Mouse (Mus musculus) thymus, adult 2 months (tissue): ENCODE data around the gene Ssna1. TPM values are rescaled to one million over a fixed set of nuclear protein-coding genes. Genes with fewer than 3 reads are reported as not detected.

ENCODE experiments used
- DNase-seq: peaks from one replicate; pipeline ENCODE4 v3.0.0; 2021
- H3K27ac ChIP-seq: fragments of 200-500 bp; 2 replicates; pipeline ENCODE4 v1.5.1; 2012; ENCODE audit warnings: low read length, control low read depth; ENCODE audit not compliant: control insufficient read depth, insufficient read depth
- H3K27me3 ChIP-seq: fragments of 200-500 bp; 2 replicates; pipeline ENCODE4 v1.6.1; 2012; ENCODE audit warnings: mild to moderate bottlenecking, low read length, moderate library complexity, mixed read lengths; ENCODE audit not compliant: control insufficient read depth, insufficient read depth
- H3K36me3 ChIP-seq: fragments of 200-500 bp; 2 replicates; pipeline ENCODE4 v1.6.1; 2012; ENCODE audit warnings: mild to moderate bottlenecking, low read length, moderate library complexity; ENCODE audit not compliant: control insufficient read depth, insufficient read depth
- H3K4me1 ChIP-seq: fragments of 200-500 bp; replicated peaks from 2 replicates; pipeline ENCODE4 v1.6.1; 2012; ENCODE audit warnings: low read length; ENCODE audit not compliant: control insufficient read depth, insufficient read depth
- H3K4me3 ChIP-seq: fragments of 200-500 bp; 2 replicates; pipeline ENCODE4 v1.5.1; 2012; ENCODE audit warnings: mild to moderate bottlenecking, low read length, control low read depth, moderate library complexity; ENCODE audit not compliant: control insufficient read depth, insufficient read depth
- CTCF ChIP-seq: fragments of 200-500 bp; IDR thresholded peaks from 2 replicates; pipeline ENCODE4 v1.5.1; 2012; ENCODE audit warnings: mild to moderate bottlenecking, control low read depth, low read length, moderate library complexity, borderline replicate concordance; ENCODE audit not compliant: control insufficient read depth, poor library complexity, insufficient read depth; ENCODE audit errors: extremely low read depth
- POLR2A ChIP-seq: fragments of 200-500 bp; IDR thresholded peaks from 2 replicates; pipeline ENCODE4 v1.6.1; 2012; ENCODE audit warnings: mild to moderate bottlenecking, low read length, control low read depth, moderate library complexity; ENCODE audit not compliant: control insufficient read depth, poor library complexity, insufficient read depth; ENCODE audit errors: extremely low read depth
- WGBS: fragments of 180-500 bp; shearing (Covaris S2); methylation state at CpG from one replicate; pipeline ENCODE4 v1.1.7; 2018; 5-methylcytosine and 5-hydroxymethylcytosine counted together
- polyA plus RNA-seq: library from polyadenylated mRNA; depleted of rRNA; stranded (reverse); fragments of >200 nt; gene quantifications from 2 replicates; pipeline ENCODE4 v1.2.3, GENCODE M21; 2012

The Ssna1 gene
- polyA plus RNA-seq, 1 experiment = 182 TPM

DNA sequence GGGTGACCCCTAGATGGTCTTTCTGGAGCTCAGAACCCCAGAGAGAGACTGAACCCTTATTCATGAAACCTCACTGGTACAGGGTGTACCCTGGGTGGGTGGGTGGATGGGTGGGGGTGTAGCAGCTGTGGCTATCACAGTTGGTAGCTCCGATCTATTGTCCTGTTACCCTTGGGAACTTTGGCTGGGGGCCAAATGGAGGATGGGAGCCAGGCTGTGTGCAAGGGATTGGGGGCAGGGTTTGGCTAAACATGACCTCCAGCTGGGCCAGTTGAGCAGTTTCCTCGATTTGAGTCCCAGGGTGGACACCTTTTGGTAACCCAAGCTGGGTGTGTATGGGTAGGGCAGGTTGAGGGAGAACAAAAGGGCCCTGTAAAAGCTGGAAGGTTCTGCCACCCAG is 5.5 kb downstream of the Ssna1 start:
- peaks cover 30% of the 10 kb centered on the region for H3K4me1 ChIP-seq
- H3K36me3 ChIP-seq = peaks cover 12% of the 10 kb centered on the region
- WGBS = 80% methylated on average over 2 of the region's 2 CpGs
- DNase-seq = no peak
- no peaks in the 10 kb centered on the region for H3K27me3 ChIP-seq
- TF ChIP-seq CTCF (no peak), POLR2A (no peak)
- H3K27ac ChIP-seq = no peak overlapping the region
- H3K4me3 ChIP-seq = no peak overlapping the region

DNA sequence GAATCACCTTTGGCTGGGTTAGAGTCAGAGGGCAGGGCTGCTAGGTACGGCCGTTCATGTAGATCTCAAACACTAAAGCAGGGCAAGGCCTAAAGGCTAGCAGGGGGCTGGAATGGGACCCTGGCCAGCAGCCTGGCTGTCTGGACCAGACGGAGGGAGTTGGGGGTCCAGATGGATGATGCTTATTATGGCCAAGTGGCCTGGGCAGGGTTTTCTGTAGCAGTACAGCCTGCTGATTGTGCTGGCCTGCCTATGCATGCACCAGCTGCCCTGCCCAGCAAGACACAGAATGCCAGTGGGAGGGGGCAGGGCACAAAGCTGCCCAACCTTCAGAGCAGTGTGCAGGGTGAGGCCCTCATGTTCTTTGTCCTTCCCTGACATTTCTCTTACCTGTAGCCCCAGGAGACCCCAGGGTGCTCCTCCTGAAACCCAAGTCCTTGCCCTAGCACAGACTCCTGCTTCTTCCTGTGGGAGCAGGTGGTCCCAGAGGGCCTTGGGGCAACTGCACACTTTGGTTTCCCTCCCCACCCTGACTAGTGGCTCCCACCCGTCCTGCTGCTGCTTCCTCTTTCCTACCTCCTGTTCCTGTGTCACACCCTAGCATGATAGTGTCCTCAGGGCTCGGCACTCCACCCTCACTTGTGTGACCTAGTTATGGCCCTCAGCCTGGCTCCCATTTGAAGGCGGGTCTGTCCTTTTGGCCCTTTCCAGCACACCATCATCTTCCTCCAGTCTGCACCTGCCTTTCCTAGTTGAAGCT is 6.2 kb downstream of the Ssna1 start:
- no peak overlapping the region for H3K27ac ChIP-seq
- TF ChIP-seq CTCF (no peak), POLR2A (no peak)
- no peaks in the 10 kb centered on the region for H3K27me3 ChIP-seq
- peaks cover 12% of the 10 kb centered on the region for H3K36me3 ChIP-seq
- peaks cover 24% of the 10 kb centered on the region for H3K4me1 ChIP-seq
- DNase-seq = no peak
- WGBS = 61% methylated on average over 6 of the region's 6 CpGs
- H3K4me3 ChIP-seq = no peak overlapping the region

DNA sequence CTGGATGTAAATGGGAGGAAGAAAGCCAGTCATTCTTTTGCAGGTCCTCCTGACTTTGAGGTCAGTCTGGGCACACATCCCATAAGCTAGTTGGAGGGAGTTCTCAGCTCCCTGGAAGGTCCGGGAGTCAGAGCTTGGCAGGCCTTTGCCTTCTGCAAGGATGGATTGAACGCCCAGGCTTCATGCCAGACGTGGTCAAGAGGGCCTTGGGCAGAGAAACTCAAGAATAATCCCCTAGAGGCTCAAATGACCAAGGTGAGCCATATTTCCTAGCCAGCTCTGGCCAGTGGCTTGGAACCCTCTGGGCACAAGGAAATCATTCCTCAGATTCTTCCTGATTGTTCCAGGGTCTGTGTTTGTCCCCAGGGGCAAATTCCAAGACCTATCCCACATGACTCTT is 7.4 kb downstream of the Ssna1 start:
- no peak for TF ChIP-seq POLR2A
- TF ChIP-seq CTCF = no peak
- peaks cover 22% of the 10 kb centered on the region for H3K4me1 ChIP-seq
- H3K27ac ChIP-seq = no peak overlapping the region
- H3K27me3 ChIP-seq = no peaks in the 10 kb centered on the region
- H3K4me3 ChIP-seq = no peak overlapping the region
- WGBS = 90% methylated on average over 3 of the region's 3 CpGs
- DNase-seq = no peak
- H3K36me3 ChIP-seq = peaks cover under 1% of the 10 kb centered on the region

DNA sequence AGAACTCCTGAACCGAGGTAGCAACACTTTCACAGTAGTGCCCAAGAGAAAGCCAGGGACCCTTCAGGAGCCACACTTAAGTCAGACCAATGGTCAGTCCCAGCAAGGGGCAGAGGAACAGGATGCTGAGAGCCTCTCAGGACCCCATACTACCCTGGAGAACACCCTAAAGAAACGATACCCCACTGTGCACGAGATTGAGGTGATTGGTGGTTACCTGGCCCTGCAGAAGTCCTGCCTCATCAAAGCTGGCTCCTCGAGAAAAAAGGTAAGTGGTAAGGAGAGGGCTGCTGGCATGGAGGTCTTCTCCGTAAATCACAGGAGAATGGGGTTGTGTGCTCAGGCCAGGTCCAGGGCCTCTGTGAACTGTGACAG is 8.0 kb downstream of the Ssna1 start:
- Histone ChIP-seq H3K27ac (no peak overlapping the region), H3K36me3 (no peaks in the 10 kb centered on the region), H3K4me3 (no peak overlapping the region), H3K4me1 (peaks cover 22% of the 10 kb centered on the region), H3K27me3 (no peaks in the 10 kb centered on the region)
- WGBS = 73% methylated on average over 5 of the region's 5 CpGs
- DNase-seq = no peak
- no peak for TF ChIP-seq CTCF
- TF ChIP-seq POLR2A = no peak

DNA sequence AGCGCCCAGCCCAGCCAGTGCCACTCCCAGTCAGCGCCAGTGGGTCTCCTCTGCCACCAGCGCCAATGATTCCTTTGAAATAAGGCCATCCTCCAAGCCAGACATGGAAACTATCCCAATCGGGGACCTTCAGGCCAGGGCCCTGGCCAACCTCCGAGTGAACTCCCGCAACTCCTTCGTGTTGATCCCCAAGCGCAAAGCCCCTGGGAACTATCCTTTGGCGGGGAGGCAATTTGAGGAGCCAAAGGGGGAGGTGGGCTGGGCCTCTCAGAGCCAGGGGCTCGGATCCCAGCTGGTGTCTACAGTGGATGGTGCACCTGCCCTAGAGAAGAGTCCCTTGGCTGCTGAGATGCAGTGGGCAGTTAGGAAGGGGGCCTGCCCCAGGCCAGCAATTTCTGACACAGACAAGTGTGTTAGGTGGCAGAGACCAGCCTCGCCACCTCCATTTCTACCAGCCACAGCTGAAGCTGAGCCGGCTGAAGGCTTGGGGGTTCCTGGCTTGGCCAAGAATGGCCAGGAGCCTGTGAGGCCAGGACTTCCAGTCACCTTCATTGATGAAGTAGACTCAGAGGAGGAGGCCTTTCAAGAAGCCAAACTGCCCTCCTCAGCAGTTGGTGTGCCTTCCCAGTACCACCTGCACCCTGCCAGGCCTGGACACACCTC is 8.5 kb downstream of the Ssna1 start:
- 48% methylated on average over 12 of the region's 12 CpGs for WGBS
- Histone ChIP-seq H3K4me1 (peaks cover 22% of the 10 kb centered on the region), H3K27ac (no peak overlapping the region), H3K27me3 (no peaks in the 10 kb centered on the region), H3K36me3 (no peaks in the 10 kb centered on the region), H3K4me3 (peak overlapping the region; percentile 59)
- TF ChIP-seq POLR2A (no peak), CTCF (no peak)
- no peak for DNase-seq

DNA sequence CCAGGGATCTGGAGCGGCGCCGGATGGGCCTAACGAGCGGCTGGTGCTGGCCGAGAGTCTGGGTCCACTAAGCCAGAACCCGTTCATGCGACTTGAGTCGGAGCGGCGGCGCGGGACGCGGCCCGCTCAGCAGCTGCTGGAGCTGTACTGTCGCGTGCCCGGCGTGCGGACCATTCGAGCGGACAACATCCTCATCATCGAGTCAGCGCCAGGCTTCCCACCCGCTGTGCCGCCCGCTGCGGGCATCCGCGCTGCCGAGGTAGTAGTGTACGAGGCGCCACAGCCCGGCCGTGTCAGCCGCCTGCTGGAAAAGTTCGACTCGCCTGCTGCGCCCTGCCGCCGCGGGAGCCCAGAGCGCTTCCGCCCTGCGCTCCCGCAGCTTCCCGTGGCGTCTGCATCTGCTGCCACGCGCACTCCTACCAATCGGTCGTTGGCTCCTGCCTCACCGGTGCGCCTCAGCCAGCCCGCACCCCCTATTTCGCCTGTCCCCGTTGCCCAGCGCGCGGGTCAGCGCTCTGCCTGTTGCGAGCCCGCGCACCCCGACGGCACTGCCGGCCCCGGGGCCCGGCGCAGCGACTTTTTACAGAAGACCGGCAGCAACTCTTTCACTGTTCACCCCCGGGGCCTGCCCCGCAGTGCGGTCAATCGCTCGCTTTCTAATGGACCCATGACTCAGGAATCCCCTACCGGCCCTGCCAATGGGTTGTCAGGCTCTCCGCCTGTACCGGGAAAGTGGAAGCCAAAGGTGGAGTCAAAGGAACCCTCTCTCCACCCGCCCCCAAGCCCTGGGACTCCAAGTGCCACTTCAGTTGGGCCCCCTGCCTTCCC is 9.2 kb downstream of the Ssna1 start:
- Histone ChIP-seq H3K27me3 (no peaks in the 10 kb centered on the region), H3K4me3 (peak overlapping the region; percentile 59), H3K4me1 (peaks cover 22% of the 10 kb centered on the region), H3K36me3 (no peaks in the 10 kb centered on the region), H3K27ac (no peak overlapping the region)
- DNase-seq = peak; percentile 52
- whole genome bisulfite sequencing = under 1% methylated on average over 82 of the region's 82 CpGs
- no peak for TF ChIP-seq CTCF
- TF ChIP-seq POLR2A = no peak
